In genomic region chr12:78225707-78226518, GRCm38 (mm10) we compare ENCODE assay signal across 8 mouse cellular contexts. TPM values are rescaled to one million over a fixed set of nuclear protein-coding genes. Genes with fewer than 3 reads are reported as not detected.
A peak's percentile ranks its signal among the peaks of the same experiment; 100 is the strongest.
DNase-seq lines count a peak whose midpoint lies in the region; ATAC-seq and TF ChIP-seq lines count a peak whose summit lies in the region.

TSS of gene Gphn (plus strand) at chr12:78226379.

- H3K27ac ChIP-seq in gastrocnemius, adult 2 months: peak within 1 kb of the TSS; percentile 96
- peak within 1 kb of the TSS; percentile 98 for H3K27ac ChIP-seq in hindbrain, postnatal 0 days

- intact Hi-C loops in gastrocnemius, adult 2 months (cut with DNase I): loop anchor here (10.0 kb wide), 2 partner anchors 89 to 991 kb away; partner anchors contain the start of gene Fut8

- peak within 1 kb of the TSS; percentile 72 for H3K4me2 ChIP-seq in hindbrain, postnatal 0 days (ENCODE audit: low read depth, low read length)

- H3K36me3 ChIP-seq in hindbrain, postnatal 0 days (ENCODE audit: insufficient read depth, low read length): no peaks in the 10 kb centered on the region
- H3K36me3 ChIP-seq in megakaryocyte, embryonic 14.5 days (replicated peaks; ENCODE audit: low read length): no peaks in the 10 kb centered on the region

- ATAC-seq in common myeloid progenitor, adult 5-6 weeks (replicated peaks; ENCODE audit: low read depth, poor library complexity, severe bottlenecking): peak; percentile 83
- peak; percentile 98 for ATAC-seq in hindbrain, postnatal 0 days

- peak within 1 kb of the TSS; percentile 95 for H3K9ac ChIP-seq in hindbrain, postnatal 0 days (replicated peaks; ENCODE audit: low read length)

- peak within 1 kb of the TSS; percentile 100 for H3K4me3 ChIP-seq in gastrocnemius, adult 2 months
- H3K4me3 ChIP-seq in hindbrain, postnatal 0 days (ENCODE audit: low read length): peak within 1 kb of the TSS; percentile 77
- peak within 1 kb of the TSS; percentile 98 for H3K4me3 ChIP-seq in megakaryocyte, embryonic 14.5 days (replicated peaks)

- H3K27me3 ChIP-seq in hindbrain, postnatal 0 days (ENCODE audit: insufficient read depth, low read length): no peaks in the 10 kb centered on the region
- no peaks in the 10 kb centered on the region for H3K27me3 ChIP-seq in megakaryocyte, embryonic 14.5 days (replicated peaks)

- TF ChIP-seq CTCF in gastrocnemius, adult 2 months (IDR thresholded peaks at IDR 0.05): peak; percentile 13; the same call in 1 of the 2 replicates
- no peak for TF ChIP-seq CTCF in hindbrain, postnatal 0 days (IDR thresholded peaks at IDR 0.05; ENCODE audit: low read depth)

- no peaks in the 10 kb centered on the region for H3K9me3 ChIP-seq in hindbrain, postnatal 0 days (ENCODE audit: low read length)
- no peaks in the 10 kb centered on the region for H3K9me3 ChIP-seq in megakaryocyte, embryonic 14.5 days

- DNase-seq in ZHBTc4 (ENCODE audit: low read depth, low spot score): peak; percentile 97
- DNase-seq in gastrocnemius, adult 2 months: peak; percentile 93
- peak; percentile 95 for DNase-seq in hindbrain, postnatal 0 days (ENCODE audit: low spot score)
- peak; percentile 82 to 94 for DNase-seq in left cerebral cortex, adult 8-10 months (ENCODE audit: low spot score in 2 of 2)
- peak; percentile 96 to 97 for DNase-seq in right cerebral cortex, postnatal 10 days (ENCODE audit: low spot score in 2 of 2)
- DNase-seq in urinary bladder, postnatal 36 days (ENCODE audit: low spot score in 2 of 2): peak; percentile 81 to 89

- H3K4me1 ChIP-seq in hindbrain, postnatal 0 days (ENCODE audit: insufficient read depth, low read length): no peaks in the 10 kb centered on the region
- peaks cover 17% of the 10 kb centered on the region; the same call in 1 of the 2 replicates for H3K4me1 ChIP-seq in megakaryocyte, embryonic 14.5 days

- under 1% methylated on average over 65 of the region's 70 CpGs for WGBS in hindbrain, postnatal 0 days

RNA-seq across cellular contexts. Expression of gene Gphn, which starts in this region (rescaled TPM):
- total RNA-seq in common myeloid progenitor, adult 5-6 weeks (2017): 14.5 and 15.6 TPM in 2 replicates
- 10 to 100 TPM; 31.5 to 32.3 TPM for total RNA-seq in gastrocnemius, adult 2 months (2021)
- 66.4 and 68.8 TPM in 2 replicates for total RNA-seq in hindbrain, postnatal 0 days (2014; rRNA removed)
- polyA plus RNA-seq in hindbrain, postnatal 0 days (2015; fragmentation: Nextera tagmentation; extraction: Ambion mirVana): 55.4 and 56.6 TPM in 2 replicates
- 10 to 100 TPM; 60.9 to 66.9 (median 63.5) TPM for total RNA-seq in left cerebral cortex, adult 8-10 months (2022)
- polyA plus RNA-seq in megakaryocyte, embryonic 14.5 days (2012; ENCODE audit: insufficient read depth, low replicate concordance): 6.9 and 7.8 TPM in 2 replicates

Comparison
In these comparisons a context has a peak if more than half of its experiments do, and no peak if none do; other contexts are left out.
1. Peak in every context shown above with its lines: DNase-seq, ATAC-seq, H3K4me3 ChIP-seq and H3K27ac ChIP-seq.